Mouse (Mus musculus) lung, postnatal 0 days (tissue): ENCODE data around the gene Ttc30a1. TPM values are rescaled to one million over a fixed set of nuclear protein-coding genes. Genes with fewer than 3 reads are reported as not detected.

Experiments used
- ATAC-seq: fragments of 200-750 bp; cut with Nextera tagmentation; 2 replicates; pipeline ENCODE4 v1.8.0; 2017; ENCODE audit warnings: moderate library complexity
- DNase-seq: peaks from one replicate; pipeline ENCODE4 v3.0.0-alpha.2; 2016; ENCODE audit warnings: low spot score
- H3K27ac ChIP-seq: fragments of 300-500 bp; sonication (generic); 2 replicates; pipeline ENCODE4 v1.5.1; 2014; ENCODE audit warnings: antibody characterized with exemption, mild to moderate bottlenecking, low read length, mixed read lengths
- H3K27me3 ChIP-seq: fragments of 300-500 bp; sonication (generic); replicated peaks from 2 replicates; pipeline ENCODE4 v1.6.1; 2014; ENCODE audit warnings: low read length, mixed read lengths; ENCODE audit not compliant: insufficient read depth
- H3K36me3 ChIP-seq: fragments of 300-500 bp; sonication (generic); 2 replicates; pipeline ENCODE4 v1.6.1; 2014; ENCODE audit warnings: low read length, mixed read lengths; ENCODE audit not compliant: insufficient read depth
- H3K4me1 ChIP-seq: fragments of 300-500 bp; sonication (generic); 2 replicates; pipeline ENCODE4 v1.6.1; 2014; ENCODE audit warnings: antibody characterized with exemption, low read depth, low read length, mixed read lengths; ENCODE audit not compliant: insufficient read depth
- H3K4me2 ChIP-seq: fragments of 300-500 bp; sonication (generic); replicated peaks from 2 replicates; pipeline ENCODE4 v1.6.1; 2014; ENCODE audit warnings: low read depth, mild to moderate bottlenecking, low read length, moderate library complexity, mixed read lengths
- H3K4me3 ChIP-seq: fragments of 300-500 bp; sonication (generic); 2 replicates; pipeline ENCODE4 v1.5.1; 2014; ENCODE audit warnings: low read depth, low read length
- H3K9ac ChIP-seq: fragments of 300-500 bp; sonication (generic); replicated peaks from 2 replicates; pipeline ENCODE4 v1.6.1; 2014; ENCODE audit warnings: low read depth, mild to moderate bottlenecking
- H3K9me3 ChIP-seq: fragments of 300-500 bp; sonication (generic); 2 replicates; pipeline ENCODE4 v1.6.1; 2016; ENCODE audit warnings: low read length, mixed read lengths
- CTCF ChIP-seq: IDR thresholded peaks from 2 replicates; pipeline ENCODE4 v1.5.1; 2016; ENCODE audit warnings: antibody characterized with exemption, mild to moderate bottlenecking
- EP300 ChIP-seq: IDR thresholded peaks from 2 replicates; pipeline ENCODE4 v1.6.1; 2016; ENCODE audit warnings: antibody characterized with exemption, mild to moderate bottlenecking, control low read depth
- WGBS: fragments of 180-500 bp; shearing (Covaris S2); extraction: QIAGEN DNeasy Blood & Tissue Kit; methylation state at CpG from one replicate; pipeline ENCODE4 v1.1.7; 2014; 5-methylcytosine and 5-hydroxymethylcytosine counted together
- polyA plus RNA-seq: library from polyadenylated mRNA; unstranded; fragments of >200 nt; fragmentation: Nextera tagmentation; extraction: Ambion mirVana; gene quantifications from 2 replicates; pipeline ENCODE4 v1.2.1, GENCODE M21; 2015

Gene Ttc30a1
- polyA plus RNA-seq, 1 experiment from 2014 or later: 2.8 TPM

DNA sequence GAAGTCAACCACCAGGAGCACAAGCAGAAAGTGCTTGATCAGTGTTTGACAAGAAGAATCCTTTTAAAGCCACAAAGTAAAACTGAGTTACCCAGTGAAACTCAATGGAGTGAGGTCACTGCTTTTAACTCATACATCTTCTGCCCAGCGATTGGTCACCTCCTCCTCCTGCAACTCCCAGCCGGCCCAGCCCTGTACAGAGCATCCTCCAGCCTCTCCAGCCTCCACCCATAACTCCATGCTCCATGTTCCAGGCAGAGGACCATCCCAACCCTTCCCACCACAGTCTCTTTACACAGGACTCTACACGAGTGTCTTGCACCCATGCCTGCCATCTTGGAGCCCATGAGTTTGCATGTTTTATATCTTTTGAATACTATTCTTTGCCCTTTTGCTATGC is 32.9 kb upstream of the Ttc30a1 start:
- WGBS: 71% methylated on average over 3 of the region's 3 CpGs
- ATAC-seq: no peak
- Histone ChIP-seq H3K9ac (no peak overlapping the region), H3K27ac (no peak overlapping the region), H3K4me2 (no peak overlapping the region), H3K4me3 (no peak overlapping the region), H3K4me1 (no peaks in the 10 kb centered on the region), H3K27me3 (no peaks in the 10 kb centered on the region), H3K36me3 (no peaks in the 10 kb centered on the region), H3K9me3 (no peaks in the 10 kb centered on the region)
- DNase-seq: no peak
- no peak for TF ChIP-seq CTCF
- no peak for TF ChIP-seq EP300

DNA sequence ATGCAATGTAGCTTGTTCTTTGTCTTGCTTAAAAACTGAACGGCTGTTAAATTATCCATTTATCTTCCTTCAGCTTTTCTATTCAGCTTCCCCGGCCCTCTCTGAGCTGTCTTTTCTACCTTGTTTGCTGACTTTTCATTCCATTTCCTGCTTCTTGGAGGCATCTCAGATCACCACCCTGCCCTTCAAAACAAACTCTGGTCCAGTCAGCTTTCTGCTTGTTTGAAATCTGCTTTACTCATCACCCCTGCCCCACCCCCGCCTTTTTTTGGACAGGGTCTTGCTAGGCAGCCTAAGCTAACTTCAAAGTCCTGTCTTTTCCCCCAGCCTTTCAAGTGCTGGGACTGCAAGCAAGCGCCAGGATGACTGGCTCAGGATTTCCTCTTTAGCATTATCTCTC is 24.4 kb upstream of the Ttc30a1 start:
- 13% methylated on average over 4 of the region's 4 CpGs for WGBS
- H3K27me3 ChIP-seq: no peaks in the 10 kb centered on the region
- H3K4me2 ChIP-seq: no peak overlapping the region
- ATAC-seq (no peak), DNase-seq (no peak)
- TF ChIP-seq EP300 (no peak), CTCF (no peak)
- no peaks in the 10 kb centered on the region for H3K4me1 ChIP-seq
- H3K4me3 ChIP-seq: no peak overlapping the region
- H3K36me3 ChIP-seq: no peaks in the 10 kb centered on the region
- no peaks in the 10 kb centered on the region for H3K9me3 ChIP-seq
- no peak overlapping the region for H3K27ac ChIP-seq
- no peak overlapping the region for H3K9ac ChIP-seq

DNA sequence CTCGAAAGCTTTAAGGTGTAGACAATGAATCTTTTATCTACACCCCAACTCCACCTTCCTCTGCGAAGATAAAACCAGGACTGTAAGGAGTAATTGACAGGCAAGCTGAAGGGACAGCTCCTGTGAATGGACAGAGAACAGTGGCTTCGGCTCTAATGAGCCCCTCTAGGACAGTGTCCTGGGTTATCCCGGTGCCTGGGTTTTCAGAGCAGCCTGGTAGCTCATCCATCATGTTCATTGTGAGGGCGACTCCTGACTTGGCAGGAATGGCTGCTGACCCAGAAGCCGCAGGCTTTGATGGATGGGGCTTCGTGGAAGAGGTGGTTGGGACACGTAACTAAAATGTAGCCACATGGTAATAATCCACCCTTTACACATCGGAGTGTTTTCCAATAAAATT is 21.1 kb upstream of the Ttc30a1 start:
- H3K9ac ChIP-seq: no peak overlapping the region
- no peaks in the 10 kb centered on the region for H3K36me3 ChIP-seq
- no peaks in the 10 kb centered on the region for H3K27me3 ChIP-seq
- H3K27ac ChIP-seq: no peak overlapping the region
- WGBS: 35% methylated on average over 9 of the region's 9 CpGs
- H3K9me3 ChIP-seq: no peaks in the 10 kb centered on the region
- DNase-seq (no peak), ATAC-seq (no peak)
- no peak overlapping the region for H3K4me2 ChIP-seq
- H3K4me3 ChIP-seq: no peak overlapping the region
- no peaks in the 10 kb centered on the region for H3K4me1 ChIP-seq
- TF ChIP-seq CTCF: no peak

DNA sequence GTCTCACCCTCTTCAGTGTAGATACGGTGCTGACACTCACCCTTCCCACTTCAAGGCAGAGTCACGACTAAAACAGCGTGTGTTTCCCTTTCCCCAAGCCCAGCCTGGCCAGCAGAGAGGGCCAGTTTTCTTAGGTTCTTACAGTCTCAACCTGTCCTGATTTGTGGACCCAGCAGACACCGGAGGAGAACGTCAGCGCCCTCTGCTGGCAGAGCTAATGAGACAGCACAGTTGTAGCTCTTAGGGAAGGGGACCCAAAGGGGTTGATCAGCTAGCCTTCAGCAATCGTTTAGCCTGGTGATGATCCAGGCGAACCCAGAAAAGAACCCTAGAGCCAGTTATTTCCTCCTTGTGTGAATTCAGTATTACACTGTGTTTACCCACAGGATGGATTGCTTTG is 19.6 kb upstream of the Ttc30a1 start:
- WGBS: 31% methylated on average over 8 of the region's 8 CpGs
- no peaks in the 10 kb centered on the region for H3K4me1 ChIP-seq
- DNase-seq: peak; percentile 49
- 0 out of 2 replicates have a peak, but pooled peaks have one; percentile 46 for ATAC-seq
- H3K9ac ChIP-seq: no peak overlapping the region
- no peak for TF ChIP-seq EP300
- peak; percentile 83 for TF ChIP-seq CTCF
- no peaks in the 10 kb centered on the region for H3K9me3 ChIP-seq
- no peak overlapping the region for H3K4me2 ChIP-seq
- no peaks in the 10 kb centered on the region for H3K27me3 ChIP-seq
- H3K36me3 ChIP-seq: no peaks in the 10 kb centered on the region
- H3K4me3 ChIP-seq: no peak overlapping the region
- no peak overlapping the region for H3K27ac ChIP-seq

DNA sequence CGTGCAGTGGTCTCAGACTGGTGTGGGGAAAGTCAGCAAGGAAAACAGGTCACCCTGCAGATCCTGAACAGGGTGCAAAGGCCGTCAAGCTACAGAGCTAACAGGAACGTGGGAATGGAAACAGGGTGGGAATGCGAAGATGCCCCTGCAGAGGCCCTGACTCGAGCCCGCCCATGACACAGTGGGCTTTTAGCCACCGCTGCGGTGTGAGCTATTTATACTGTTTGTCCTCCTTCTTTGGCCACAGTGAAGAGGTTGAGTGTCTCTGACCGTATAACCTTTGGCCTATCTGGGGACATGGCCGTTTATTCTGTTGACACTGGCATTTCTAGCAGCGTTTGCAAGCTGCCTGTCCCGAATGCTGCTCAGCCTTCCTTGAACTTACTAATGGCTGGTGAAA is 17.9 kb upstream of the Ttc30a1 start:
- 39% methylated on average over 12 of the region's 12 CpGs for whole genome bisulfite sequencing
- TF ChIP-seq EP300 (no peak), CTCF (no peak)
- Histone ChIP-seq H3K27me3 (no peaks in the 10 kb centered on the region), H3K4me2 (no peak overlapping the region), H3K9ac (no peak overlapping the region), H3K27ac (no peak overlapping the region), H3K9me3 (no peaks in the 10 kb centered on the region), H3K36me3 (no peaks in the 10 kb centered on the region), H3K4me3 (no peak overlapping the region), H3K4me1 (no peaks in the 10 kb centered on the region)
- ATAC-seq (no peak), DNase-seq (no peak)

DNA sequence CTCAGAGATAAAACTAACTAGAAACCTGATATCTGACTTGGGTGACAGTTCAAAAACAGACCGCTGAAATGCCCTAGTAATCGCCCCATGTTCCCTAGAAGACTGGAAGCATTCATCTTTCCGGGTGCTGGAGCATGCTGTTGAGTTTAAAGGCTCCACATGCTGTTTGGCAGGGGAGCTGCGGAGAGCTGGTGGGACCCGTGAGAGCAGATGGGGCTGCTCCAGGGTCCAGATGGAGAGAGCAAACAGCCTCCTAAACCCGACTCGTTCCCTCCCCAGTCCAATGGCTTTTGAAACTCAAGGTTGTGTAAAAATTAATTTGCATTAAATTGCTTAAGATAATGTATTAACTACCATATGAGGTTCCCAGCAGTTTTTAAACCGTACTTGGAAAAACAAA is 16.9 kb upstream of the Ttc30a1 start:
- H3K36me3 ChIP-seq: no peaks in the 10 kb centered on the region
- H3K4me2 ChIP-seq: no peak overlapping the region
- no peak overlapping the region for H3K27ac ChIP-seq
- 28% methylated on average over 8 of the region's 8 CpGs for WGBS
- no peak overlapping the region for H3K4me3 ChIP-seq
- H3K9ac ChIP-seq: no peak overlapping the region
- no peaks in the 10 kb centered on the region for H3K4me1 ChIP-seq
- H3K27me3 ChIP-seq: no peaks in the 10 kb centered on the region
- no peaks in the 10 kb centered on the region for H3K9me3 ChIP-seq
- no peak for TF ChIP-seq EP300
- DNase-seq (peak; percentile 53), ATAC-seq (peak; percentile 69)

DNA sequence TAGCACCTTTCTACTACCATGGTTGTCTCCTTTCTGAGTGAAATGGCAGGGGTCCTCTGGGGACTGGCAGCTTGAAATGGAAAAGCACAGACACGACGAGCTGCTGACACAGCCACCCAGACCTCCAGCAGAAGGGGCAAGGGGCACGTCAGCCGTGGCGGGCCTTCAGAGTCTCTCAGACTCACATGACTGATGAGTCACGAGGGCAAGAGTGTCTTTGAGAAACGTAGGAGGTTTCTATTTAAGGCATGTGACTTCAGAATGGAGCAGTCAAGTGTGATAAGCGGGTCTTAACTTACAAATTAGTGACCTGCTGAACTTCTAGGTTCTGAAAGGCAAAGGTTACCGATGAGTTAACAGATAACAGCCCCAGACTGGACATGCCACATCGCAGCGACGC is 16.0 kb upstream of the Ttc30a1 start:
- Histone ChIP-seq H3K27ac (no peak overlapping the region), H3K36me3 (no peaks in the 10 kb centered on the region), H3K4me1 (no peaks in the 10 kb centered on the region), H3K9ac (no peak overlapping the region), H3K27me3 (no peaks in the 10 kb centered on the region), H3K4me2 (no peak overlapping the region), H3K4me3 (no peak overlapping the region), H3K9me3 (no peaks in the 10 kb centered on the region)
- TF ChIP-seq EP300 (no peak), CTCF (no peak)
- DNase-seq: peak; percentile 30
- ATAC-seq: peak; percentile 37; the same call in 1 of the 2 replicates
- 26% methylated on average over 12 of the region's 12 CpGs for WGBS
